Mouse (Mus musculus) kidney, adult 11 months (tissue): ENCODE results near the gene Ap1m1.
A peak's percentile ranks its signal among the peaks of the same experiment; 100 is the strongest.

Experiments used
- DNase-seq: peaks from one replicate; pipeline ENCODE4 v3.0.0; 2022

The Ap1m1 gene

DNA sequence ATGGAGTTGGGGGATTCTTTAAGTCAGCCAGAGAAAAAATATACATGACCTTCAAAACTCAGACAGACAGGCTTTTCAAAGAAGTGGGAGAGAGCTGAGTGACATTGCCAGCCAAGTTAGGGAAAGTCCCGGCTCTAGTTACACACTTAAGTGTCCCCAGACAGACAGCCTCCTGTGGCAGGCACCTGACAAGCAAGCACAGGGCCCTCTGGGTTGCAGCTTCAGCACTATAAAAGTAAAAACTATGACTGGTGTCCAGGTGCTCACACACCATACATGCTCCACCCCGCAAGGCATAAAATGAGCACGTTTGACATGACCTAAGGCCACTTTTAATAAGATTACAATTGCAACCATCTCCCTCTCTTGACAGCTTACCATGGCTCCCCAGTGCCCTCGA, 20.8 kb downstream of the Ap1m1 start:
- DNase-seq = no peak

GRCm38 (mm10) chr8:72261019-72261418, 21.2 kb downstream of the Ap1m1 start:
- peak; percentile 36 for DNase-seq

DNA sequence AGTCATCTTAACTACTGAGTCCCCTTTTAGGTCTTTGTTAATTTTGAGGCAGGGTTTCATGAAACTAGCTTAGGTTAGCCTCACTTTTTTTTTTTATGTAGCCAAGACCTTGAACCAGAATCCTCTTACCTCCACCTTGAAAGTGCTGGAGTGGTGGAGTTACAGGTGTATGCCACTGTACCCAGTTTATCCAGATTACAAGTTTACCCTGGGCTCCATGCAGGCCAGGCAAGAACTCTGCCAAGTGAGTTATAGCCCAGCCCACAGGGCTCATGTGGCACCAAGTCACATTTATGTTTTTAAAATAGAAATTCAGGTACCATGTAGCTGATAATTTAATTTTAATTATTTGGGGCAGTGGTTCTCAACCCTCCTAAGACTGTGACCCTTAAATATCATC, 21.6 kb downstream of the Ap1m1 start:
- DNase-seq = no peak

GRCm38 (mm10) chr8:72261872-72262271, 22.1 kb downstream of the Ap1m1 start:
- no peak for DNase-seq

DNA sequence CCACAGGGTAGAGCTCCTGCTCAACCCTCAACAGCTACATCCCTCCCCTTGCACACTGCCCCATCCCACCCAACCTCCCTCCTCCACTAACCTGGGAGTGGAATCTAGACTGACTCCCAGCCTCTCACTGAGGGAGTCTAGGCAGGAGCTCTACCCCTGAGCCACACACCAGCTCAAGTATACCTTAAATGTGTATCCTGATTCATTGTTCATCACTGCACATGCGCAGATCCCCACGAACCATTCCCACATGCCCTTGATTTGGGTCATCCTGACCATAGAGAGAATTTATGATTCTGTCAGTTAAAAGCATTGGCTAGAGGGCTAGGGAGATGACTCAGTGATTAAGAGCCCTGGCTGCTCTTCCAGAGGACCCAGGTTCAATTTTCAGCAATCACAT, 22.9 kb downstream of the Ap1m1 start:
- no peak for DNase-seq

DNA sequence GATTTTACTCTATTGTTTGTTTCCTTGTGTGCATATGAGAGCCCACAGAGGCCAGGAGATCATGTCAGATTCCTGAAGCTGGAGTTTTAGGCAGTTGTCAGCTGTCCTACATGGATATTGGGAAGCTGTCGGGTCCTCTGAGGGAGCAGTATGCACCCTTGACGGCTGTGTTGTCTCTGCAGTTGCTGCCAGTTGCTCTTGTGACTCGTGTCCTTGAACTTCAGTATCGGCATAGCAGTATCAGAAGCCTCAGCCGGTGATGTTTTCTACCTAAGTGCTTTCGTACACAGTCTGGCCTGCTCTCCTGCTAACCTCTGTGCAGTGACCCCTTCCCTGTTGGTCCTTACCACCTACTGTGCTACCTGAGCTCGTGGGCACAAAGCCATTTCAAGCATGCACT, 23.6 kb downstream of the Ap1m1 start:
- no peak for DNase-seq

DNA sequence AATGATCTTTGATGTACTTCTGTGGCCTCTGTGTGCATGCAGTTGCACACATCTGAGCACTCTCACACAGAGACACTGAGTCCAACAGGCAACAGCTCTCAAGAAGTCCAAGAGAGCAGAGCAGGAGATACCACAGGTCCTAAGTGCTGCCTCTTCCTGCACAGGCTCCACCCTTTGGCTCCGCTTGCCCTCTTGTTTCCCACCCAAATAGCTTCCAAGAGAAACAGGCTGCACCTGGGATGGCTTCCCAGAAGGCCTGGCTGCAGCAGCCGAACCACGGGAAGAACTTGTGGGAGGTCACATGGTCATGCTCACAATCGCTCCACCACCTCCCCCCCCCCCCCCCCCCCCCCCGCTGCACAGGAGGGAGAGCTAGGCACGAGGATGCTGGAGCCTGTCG, 25.5 kb downstream of the Ap1m1 start:
- peak; percentile 64 for DNase-seq

- no peak for DNase-seq
These were observed 26.9 kb downstream of the Ap1m1 start for GRCm38 (mm10) chr8:72266671-72267070.

DNA sequence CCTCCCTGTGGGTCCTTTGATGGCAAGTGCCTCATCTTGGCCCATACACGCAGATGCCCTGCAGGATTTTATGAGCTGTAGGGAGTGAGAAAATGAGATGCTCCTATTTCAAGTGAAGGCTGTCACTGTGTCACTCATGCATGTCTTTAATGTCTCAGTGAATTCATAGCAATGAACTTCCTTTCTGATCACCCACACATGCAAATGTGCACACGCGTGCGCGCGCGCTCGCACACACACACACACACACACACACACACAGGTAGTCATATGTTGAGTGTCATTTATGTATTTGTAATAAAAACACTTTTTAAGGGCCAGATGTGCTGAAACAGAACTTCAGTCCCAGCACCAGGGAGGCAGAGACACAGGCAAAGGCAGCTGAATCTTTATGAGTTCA, 27.3 kb downstream of the Ap1m1 start:
- no peak for DNase-seq

DNA sequence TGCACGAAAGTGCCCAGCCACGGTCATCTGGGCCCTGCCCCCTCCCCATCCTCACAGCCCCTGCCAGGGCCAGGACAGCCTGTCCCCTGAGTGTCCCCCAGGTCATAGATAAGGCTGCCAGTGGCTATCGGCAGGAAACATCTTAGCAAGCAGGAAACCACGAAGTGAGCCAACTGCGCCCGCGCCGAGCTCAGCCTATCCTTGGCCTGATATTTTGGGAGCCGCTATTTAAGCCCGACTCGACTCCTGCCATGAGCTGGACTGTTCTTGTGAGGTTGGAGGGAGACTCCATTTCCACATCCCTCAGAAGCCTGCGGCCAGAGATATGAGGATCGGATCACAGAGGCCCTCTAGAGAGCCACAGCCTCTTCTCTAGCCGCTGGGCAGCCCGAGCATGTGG, 28.5 kb downstream of the Ap1m1 start:
- peak; percentile 88 for DNase-seq

DNA sequence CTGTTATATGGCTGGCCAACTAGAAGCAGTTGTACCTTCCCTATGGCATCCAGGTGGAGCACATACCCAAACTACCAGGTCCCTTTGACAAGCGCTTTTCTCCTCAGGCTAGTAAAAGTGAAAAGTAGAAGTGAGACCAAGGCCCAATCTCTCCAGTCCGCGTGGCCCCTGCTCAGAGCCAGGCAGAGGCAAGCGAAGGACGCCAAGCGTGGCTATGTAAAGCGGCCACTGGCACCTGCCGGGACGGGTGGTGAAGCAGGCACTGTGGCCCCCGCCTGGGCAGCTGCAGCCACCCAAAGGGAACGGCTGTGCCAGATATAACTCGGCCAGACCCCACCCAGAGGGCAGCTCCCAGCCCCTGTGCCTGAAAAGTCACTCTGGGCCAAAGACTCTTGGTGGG, 30.8 kb downstream of the Ap1m1 start:
- no peak for DNase-seq

DNA sequence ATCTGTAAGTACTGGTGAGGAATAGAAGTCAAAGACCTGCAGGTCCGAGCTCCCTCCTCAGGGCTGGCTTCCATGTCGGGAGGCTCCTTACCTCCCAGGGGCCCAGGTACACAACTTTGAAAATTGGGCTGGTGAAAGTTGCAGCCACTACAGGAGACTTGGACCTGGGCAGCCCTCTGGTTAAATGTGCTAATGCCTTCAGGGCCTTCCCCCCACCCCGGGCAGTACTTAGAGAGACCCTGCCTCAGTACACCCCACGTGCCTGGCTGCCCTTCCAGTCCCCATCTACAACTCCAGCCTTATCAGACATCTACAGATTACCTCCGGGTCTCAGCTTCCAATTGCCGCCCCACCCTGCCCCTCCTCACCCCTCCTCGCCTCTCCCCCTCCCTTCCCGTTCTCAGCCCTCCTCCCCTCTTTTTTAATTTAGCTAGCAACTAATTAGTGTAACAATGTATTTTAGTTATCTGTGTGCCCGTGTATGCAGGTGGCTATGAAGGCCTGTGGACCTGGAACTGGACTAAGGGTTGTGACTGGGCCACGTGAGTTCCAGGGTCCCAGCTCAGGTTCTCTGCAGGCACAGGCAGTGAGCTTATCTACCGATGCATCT, 31.3 kb downstream of the Ap1m1 start:
- no peak for DNase-seq

DNA sequence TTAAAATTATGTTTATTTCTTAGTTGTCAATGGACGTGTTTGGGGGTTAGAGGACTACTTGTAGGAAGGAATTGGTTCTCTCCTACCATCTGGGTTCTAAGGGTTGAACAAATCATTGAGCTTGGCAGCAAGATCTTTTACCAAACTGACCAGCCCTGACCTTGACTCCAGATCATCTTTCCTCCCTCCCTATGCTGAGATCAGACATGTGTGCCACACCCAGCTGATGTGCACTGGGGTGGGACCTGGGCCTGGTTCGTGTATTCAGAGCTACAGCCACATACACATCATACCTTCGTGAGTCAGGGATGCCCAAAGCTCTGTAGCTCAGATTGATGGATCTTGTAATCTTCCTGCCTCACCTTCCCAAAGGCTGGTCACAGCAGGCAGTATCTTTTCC, 31.9 kb downstream of the Ap1m1 start:
- no peak for DNase-seq

DNA sequence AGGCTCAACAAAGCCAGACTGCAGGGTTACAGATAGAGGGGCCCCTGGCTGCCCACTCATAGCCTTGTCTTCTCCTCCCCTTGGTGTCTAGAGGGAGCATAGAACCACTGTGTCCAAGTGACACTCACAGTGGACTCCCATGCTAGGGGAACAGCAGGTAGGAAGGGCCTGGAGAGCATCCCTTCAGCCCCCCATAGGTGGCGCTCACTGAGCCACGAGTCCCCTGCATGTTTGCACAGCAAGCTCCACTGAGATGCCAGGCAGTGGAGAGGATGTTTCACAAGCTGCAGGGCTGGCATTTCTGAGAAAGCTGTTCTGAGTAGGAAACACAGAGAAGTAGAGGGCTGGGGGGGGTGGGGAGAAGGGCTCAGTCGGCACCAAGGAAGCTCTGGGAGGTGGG, 32.5 kb downstream of the Ap1m1 start:
- DNase-seq = peak; percentile 37

- DNase-seq = no peak
These were observed 33.4 kb downstream of the Ap1m1 start for GRCm38 (mm10) chr8:72273111-72273770.

DNA sequence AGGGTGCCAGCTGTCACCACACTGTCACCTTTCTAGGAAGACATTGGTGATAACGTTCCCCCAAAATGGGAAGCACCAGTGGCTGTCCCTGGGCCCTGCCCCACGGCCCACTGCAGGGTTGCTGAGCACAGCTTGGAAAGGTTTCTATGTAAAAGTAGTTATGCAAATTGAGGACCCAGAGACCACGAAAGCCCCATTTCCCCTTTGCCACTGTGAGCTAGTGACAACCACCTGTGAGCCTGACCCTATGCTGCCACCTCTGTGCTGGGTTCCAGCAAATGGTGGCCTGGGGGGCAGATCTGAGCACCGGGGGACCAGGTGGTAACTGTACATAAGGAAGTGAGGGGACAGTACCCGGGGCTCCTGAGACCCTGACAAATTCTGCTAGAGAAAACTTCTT, 34.0 kb downstream of the Ap1m1 start:
- DNase-seq = no peak

GRCm38 (mm10) chr8:72277244-72277643, 37.4 kb downstream of the Ap1m1 start:
- DNase-seq = no peak

DNA sequence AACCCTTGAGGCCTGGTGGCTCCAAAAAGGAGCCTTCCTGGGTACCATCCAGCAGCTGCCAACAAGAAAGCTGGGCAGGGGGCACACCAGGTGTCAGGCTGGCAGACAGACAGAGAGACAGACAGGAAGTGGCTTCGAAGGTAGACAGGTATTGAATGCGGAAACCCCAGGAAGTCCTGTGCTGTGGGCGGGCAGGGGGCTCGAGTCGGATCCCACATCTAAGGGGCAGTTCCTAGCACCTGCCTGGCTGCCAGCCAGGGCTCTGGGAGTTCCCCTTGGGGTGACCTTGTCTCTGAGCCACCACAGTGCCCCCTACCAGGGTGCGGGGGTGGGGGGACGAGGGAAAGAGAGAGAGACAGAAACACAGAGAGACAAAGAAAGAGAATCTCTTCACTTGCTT, 39.3 kb downstream of the Ap1m1 start:
- DNase-seq = no peak

- DNase-seq = peak; percentile 50
These were observed 41.8 kb downstream of the Ap1m1 start for GRCm38 (mm10) chr8:72281634-72282033.

DNA sequence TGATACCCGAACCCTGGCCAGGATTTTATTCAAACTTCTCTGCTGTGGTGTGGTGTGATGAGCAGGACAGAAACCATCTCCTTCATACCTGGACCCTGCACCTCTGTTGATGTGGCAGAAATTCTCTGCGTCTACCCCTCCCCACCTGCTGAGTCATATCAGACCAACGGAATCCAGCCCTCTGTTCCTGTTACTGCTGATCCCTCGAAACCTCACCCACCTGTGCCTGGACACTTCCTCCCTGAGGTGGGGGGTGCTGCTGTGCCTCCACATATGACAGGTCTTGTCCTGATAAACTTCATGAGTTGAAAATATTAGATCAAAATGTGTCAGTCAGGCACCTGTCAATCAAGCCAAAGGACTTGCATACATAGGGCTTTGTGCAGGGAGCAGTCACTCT, 45.5 kb downstream of the Ap1m1 start:
- no peak for DNase-seq

- DNase-seq = no peak
These were observed 49.2 kb downstream of the Ap1m1 start for GRCm38 (mm10) chr8:72289051-72289450.

DNA sequence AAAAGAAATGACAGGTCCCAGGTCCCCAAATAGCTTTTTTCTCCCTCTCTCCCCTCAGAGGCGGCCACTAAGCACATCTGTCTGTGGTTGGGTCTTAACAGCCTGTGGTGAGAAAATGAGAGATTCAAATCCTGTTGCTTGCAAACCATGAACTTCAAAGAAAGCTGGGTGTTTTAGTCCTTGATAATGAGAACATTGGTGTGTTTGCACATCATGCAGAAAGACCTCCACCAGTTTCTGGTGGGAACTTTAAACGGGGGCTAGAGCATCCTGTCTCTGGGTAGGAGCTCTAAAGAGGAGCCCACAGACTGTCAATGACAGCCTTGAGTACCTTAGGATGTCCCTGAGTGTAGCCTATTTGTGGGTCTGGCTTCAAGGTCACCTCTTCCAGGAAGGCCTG, 51.3 kb downstream of the Ap1m1 start:
- no peak for DNase-seq

DNA sequence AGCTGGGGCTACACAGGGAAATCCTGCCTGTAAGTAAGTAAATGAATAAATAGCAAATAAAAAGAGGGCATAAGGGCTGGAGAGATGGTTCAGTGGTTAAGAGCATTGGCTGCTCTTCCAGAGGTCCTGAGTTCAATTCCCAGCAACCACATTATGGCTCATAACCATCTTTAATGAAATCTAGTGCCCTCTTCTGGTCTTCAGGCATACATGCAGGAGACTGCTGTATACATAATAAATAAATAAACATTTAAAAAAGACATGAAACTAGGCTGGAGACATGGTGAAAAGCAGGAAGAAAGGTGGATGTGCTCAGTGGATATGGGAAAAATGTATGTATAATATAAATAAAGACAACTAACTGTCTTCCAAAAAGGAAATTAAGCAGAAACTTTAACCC, 53.5 kb downstream of the Ap1m1 start:
- no peak for DNase-seq

DNA sequence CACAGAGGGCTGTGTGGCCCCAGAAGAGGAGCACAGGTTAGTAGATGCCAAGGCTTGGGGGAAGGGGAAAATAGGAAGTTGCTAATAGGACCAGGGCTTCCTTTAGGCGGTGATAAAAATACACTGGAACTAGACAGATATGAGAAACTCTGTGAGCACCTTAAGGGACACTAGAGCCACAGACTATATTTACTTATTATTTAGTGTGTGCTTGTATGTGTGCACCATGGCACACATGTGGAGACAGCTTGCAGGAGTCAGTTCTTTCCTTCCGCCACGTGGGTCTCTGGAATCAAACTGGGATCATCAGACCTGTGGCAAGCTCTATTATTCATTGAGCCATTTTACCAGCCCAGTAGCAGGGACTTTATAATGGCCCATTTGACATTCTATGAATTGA, 55.3 kb downstream of the Ap1m1 start:
- DNase-seq = no peak

DNA sequence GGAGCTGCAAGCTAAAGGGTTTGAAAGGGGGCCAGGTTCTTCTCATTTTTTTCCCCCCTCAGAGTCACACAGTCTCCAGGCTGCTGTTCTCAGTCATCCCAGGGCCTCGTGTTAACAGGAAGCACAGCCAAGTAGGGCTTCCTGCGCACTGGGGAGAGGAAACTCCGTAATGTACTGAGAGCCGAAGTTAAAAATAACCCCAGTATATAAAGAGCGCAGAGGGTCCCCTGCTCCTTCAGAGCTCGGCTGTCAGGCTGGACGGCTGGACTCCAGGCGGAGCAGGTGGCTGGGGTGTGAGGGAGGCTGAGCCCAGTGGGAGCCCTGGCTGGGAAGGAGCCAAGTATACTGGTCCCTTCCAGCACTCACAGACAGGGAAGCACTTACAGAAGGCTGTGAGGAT, 55.9 kb downstream of the Ap1m1 start:
- peak; percentile 85 for DNase-seq
